ENCODE assay signal across 12 mouse cellular contexts in genomic region chr14:7899986-7900385, GRCm38 (mm10). TPM values are rescaled to one million over a fixed set of nuclear protein-coding genes. Genes with fewer than 3 reads are reported as not detected.
DNase-seq lines count a peak whose midpoint lies in the region; ATAC-seq and TF ChIP-seq lines count a peak whose summit lies in the region.
"Had no signal": no experiment of that assay in that cellular context is flagged by ENCODE, and none has a peak within 500 bp of the region (broad histone marks: within the 10 kb centered on the region; RNA-seq: fewer than 3 reads in every experiment).

No protein-coding gene starts in this region.

- no peak for TF ChIP-seq CTCF in kidney, adult 2 months (conservative IDR thresholded peaks at IDR 0.05; ENCODE audit: insufficient read depth, insufficient read length, low read depth, low read length)

- no peak for TF ChIP-seq POLR2A in kidney, adult 2 months (IDR thresholded peaks at IDR 0.05; ENCODE audit: low read depth, low read length)

- peak; percentile 33; the same call in 1 of the 2 replicates for ATAC-seq in embryonic facial prominence, embryonic 12.5 days (ENCODE audit: insufficient number of reproducible peaks, insufficient read depth, low FRiP score, low TSS enrichment)
- ATAC-seq in embryonic facial prominence, embryonic 15.5 days (ENCODE audit: insufficient number of reproducible peaks, low FRiP score, low TSS enrichment, low read depth) = no peak
- no peak for ATAC-seq in limb, embryonic 12.5 days (ENCODE audit: insufficient number of reproducible peaks, insufficient read depth, low FRiP score, low TSS enrichment, low read depth)
- no peak for ATAC-seq in monocyte, adult 5-6 weeks (replicated peaks; ENCODE audit: insufficient number of reproducible peaks, low FRiP score, low TSS enrichment, poor library complexity, severe bottlenecking)
- ATAC-seq in midbrain, embryonic 11.5 days (ENCODE audit: low FRiP score) = no peak
- ATAC-seq: forebrain, embryonic 15.5 days had no signal

- peak overlapping the region; percentile 13 for H3K27ac ChIP-seq in embryonic facial prominence, embryonic 12.5 days
- no peak overlapping the region for H3K27ac ChIP-seq in embryonic facial prominence, embryonic 10.5 days (replicated peaks)
- H3K27ac ChIP-seq in kidney, adult 2 months (ENCODE audit: insufficient read depth, low read depth, low read length) = peak overlapping the region; percentile 25; the same call in 1 of the 2 replicates
- peak overlapping the region; percentile 72 for H3K27ac ChIP-seq in embryonic facial prominence, embryonic 15.5 days (replicated peaks)
- H3K27ac ChIP-seq in limb, embryonic 12.5 days = peak overlapping the region; percentile 93
- no peak overlapping the region for H3K27ac ChIP-seq in midbrain, embryonic 11.5 days (ENCODE audit: low read depth, low read length)
- H3K27ac ChIP-seq: forebrain, embryonic 15.5 days had no signal

- H3K4me2 ChIP-seq in embryonic facial prominence, embryonic 12.5 days (replicated peaks) = no peak overlapping the region
- H3K4me2 ChIP-seq in embryonic facial prominence, embryonic 15.5 days (replicated peaks) = no peak overlapping the region
- peak overlapping the region; percentile 23 for H3K4me2 ChIP-seq in limb, embryonic 12.5 days
- no peak overlapping the region for H3K4me2 ChIP-seq in midbrain, embryonic 11.5 days
- H3K4me2 ChIP-seq: forebrain, embryonic 15.5 days had no signal

- no peaks in the 10 kb centered on the region for H3K9me3 ChIP-seq in embryonic facial prominence, embryonic 12.5 days
- H3K9me3 ChIP-seq in embryonic facial prominence, embryonic 10.5 days = no peaks in the 10 kb centered on the region
- no peaks in the 10 kb centered on the region for H3K9me3 ChIP-seq in embryonic facial prominence, embryonic 15.5 days (replicated peaks)
- H3K9me3 ChIP-seq in limb, embryonic 12.5 days = no peaks in the 10 kb centered on the region
- no peaks in the 10 kb centered on the region for H3K9me3 ChIP-seq in midbrain, embryonic 11.5 days (ENCODE audit: control insufficient read depth, low read length)
- H3K9me3 ChIP-seq: forebrain, embryonic 15.5 days; megakaryocyte, embryonic 14.5 days had no signal

- no peak overlapping the region for H3K9ac ChIP-seq in embryonic facial prominence, embryonic 12.5 days
- no peak overlapping the region for H3K9ac ChIP-seq in embryonic facial prominence, embryonic 15.5 days
- H3K9ac ChIP-seq in limb, embryonic 12.5 days (replicated peaks) = no peak overlapping the region; the same call in 1 of the 2 replicates
- no peak overlapping the region for H3K9ac ChIP-seq in midbrain, embryonic 11.5 days (ENCODE audit: low read length)
- H3K9ac ChIP-seq: forebrain, embryonic 15.5 days had no signal

- no peak for DNase-seq in embryonic facial prominence, embryonic 10.5 days (ENCODE audit: low spot score)
- no peak for DNase-seq in kidney, adult 2 months
- DNase-seq in kidney, adult 18-20 months = no peak
- DNase-seq in midbrain, embryonic 11.5 days (ENCODE audit: low spot score, missing footprints) = no peak
- DNase-seq: spleen, adult 18-20 months had no signal

- 74% methylated on average over 3 of the region's 3 CpGs for WGBS in embryonic facial prominence, embryonic 12.5 days
- 80% methylated on average over 3 of the region's 3 CpGs for WGBS in embryonic facial prominence, embryonic 10.5 days
- WGBS in kidney, adult 2 months = 31% methylated on average over 3 of the region's 3 CpGs
- 48% methylated on average over 3 of the region's 3 CpGs for WGBS in embryonic facial prominence, embryonic 15.5 days
- 26% methylated on average over 3 of the region's 3 CpGs for WGBS in limb, embryonic 12.5 days
- WGBS in midbrain, embryonic 11.5 days = 82% methylated on average over 3 of the region's 3 CpGs

- H3K36me3 ChIP-seq in embryonic facial prominence, embryonic 12.5 days = peaks cover 55% of the 10 kb centered on the region
- peaks cover 77% of the 10 kb centered on the region for H3K36me3 ChIP-seq in embryonic facial prominence, embryonic 10.5 days (replicated peaks)
- H3K36me3 ChIP-seq in kidney, adult 2 months (ENCODE audit: control insufficient read depth, insufficient read depth, low read length) = no peaks in the 10 kb centered on the region
- peaks cover 47% of the 10 kb centered on the region for H3K36me3 ChIP-seq in embryonic facial prominence, embryonic 15.5 days
- peaks cover 71% of the 10 kb centered on the region for H3K36me3 ChIP-seq in limb, embryonic 12.5 days
- H3K36me3 ChIP-seq in midbrain, embryonic 11.5 days (ENCODE audit: control insufficient read depth, insufficient read depth, low read length) = peaks cover 6% of the 10 kb centered on the region; the same call in 1 of the 2 replicates

- peaks cover 10% of the 10 kb centered on the region; the same call in 1 of the 2 replicates for H3K4me1 ChIP-seq in embryonic facial prominence, embryonic 12.5 days
- 0 out of 2 replicates have a peak, but pooled peaks cover 14% of the 10 kb centered on the region for H3K4me1 ChIP-seq in embryonic facial prominence, embryonic 10.5 days
- peaks cover 18% of the 10 kb centered on the region for H3K4me1 ChIP-seq in kidney, adult 2 months (ENCODE audit: control insufficient read depth, insufficient read depth, low read length)
- H3K4me1 ChIP-seq in embryonic facial prominence, embryonic 15.5 days = peaks cover 34% of the 10 kb centered on the region
- H3K4me1 ChIP-seq in limb, embryonic 12.5 days (replicated peaks) = peaks cover 76% of the 10 kb centered on the region
- no peaks in the 10 kb centered on the region for H3K4me1 ChIP-seq in midbrain, embryonic 11.5 days (ENCODE audit: control insufficient read depth, insufficient read depth, low read length)
- H3K4me1 ChIP-seq: megakaryocyte, embryonic 14.5 days had no signal

- H3K4me3 ChIP-seq in embryonic facial prominence, embryonic 12.5 days = no peak overlapping the region
- H3K4me3 ChIP-seq in embryonic facial prominence, embryonic 10.5 days = no peak overlapping the region
- no peak overlapping the region for H3K4me3 ChIP-seq in kidney, adult 2 months (ENCODE audit: insufficient read depth, low read depth, low read length)
- H3K4me3 ChIP-seq in embryonic facial prominence, embryonic 15.5 days (replicated peaks) = no peak overlapping the region
- no peak overlapping the region for H3K4me3 ChIP-seq in limb, embryonic 12.5 days (replicated peaks)
- no peak overlapping the region for H3K4me3 ChIP-seq in midbrain, embryonic 11.5 days (ENCODE audit: low read depth, low read length)
- H3K4me3 ChIP-seq: forebrain, embryonic 15.5 days; megakaryocyte, embryonic 14.5 days had no signal

- H3K27me3 ChIP-seq in embryonic facial prominence, embryonic 12.5 days = no peaks in the 10 kb centered on the region
- H3K27me3 ChIP-seq in embryonic facial prominence, embryonic 10.5 days (replicated peaks; ENCODE audit: low read depth, poor library complexity, severe bottlenecking) = no peaks in the 10 kb centered on the region
- no peaks in the 10 kb centered on the region for H3K27me3 ChIP-seq in kidney, adult 2 months (replicated peaks; ENCODE audit: control insufficient read depth, insufficient read depth, low read length)
- no peaks in the 10 kb centered on the region for H3K27me3 ChIP-seq in embryonic facial prominence, embryonic 15.5 days
- H3K27me3 ChIP-seq in limb, embryonic 12.5 days = no peaks in the 10 kb centered on the region
- no peaks in the 10 kb centered on the region for H3K27me3 ChIP-seq in midbrain, embryonic 11.5 days (ENCODE audit: control insufficient read depth, insufficient read depth, low read length)
- H3K27me3 ChIP-seq: forebrain, embryonic 15.5 days had no signal

RNA-seq across cellular contexts. Expression of gene Gm45521, which starts 57.1 kb away (rescaled TPM):
- not detected in 2 replicates for polyA plus RNA-seq in embryonic facial prominence, embryonic 12.5 days (2016; fragmentation: Nextera tagmentation; extraction: Ambion mirVana)
- 0.48 TPM in 1 of 2 replicates, not detected in the other for polyA plus RNA-seq in embryonic facial prominence, embryonic 10.5 days (2016; fragmentation: Nextera tagmentation; extraction: Ambion mirVana)
- not detected in 2 replicates for polyA plus RNA-seq in kidney, adult 2 months (2012; rRNA removed)
- polyA plus RNA-seq in embryonic facial prominence, embryonic 15.5 days (2015; fragmentation: Nextera tagmentation; extraction: Ambion mirVana) = not detected in 2 replicates
- polyA plus RNA-seq in limb, embryonic 12.5 days (2016; fragmentation: Nextera tagmentation; extraction: Ambion mirVana) = not detected in 2 replicates
- total RNA-seq in monocyte, adult 5-6 weeks (2017) = not detected in 3 replicates
- polyA plus RNA-seq in midbrain, embryonic 11.5 days (2014; fragmentation: Nextera tagmentation; extraction: Ambion mirVana) = 0.36 TPM in 1 of 2 replicates, not detected in the other
- total RNA-seq: left cerebral cortex, postnatal 25 days had no signal
- polyA plus RNA-seq: forebrain, embryonic 15.5 days had no signal

Comparison
In these comparisons a context has a peak if more than half of its experiments do, and no peak if none do; other contexts are left out.
1. H3K27ac ChIP-seq: peak in embryonic facial prominence, embryonic 12.5 days (single experiment), kidney, adult 2 months (single experiment), embryonic facial prominence, embryonic 15.5 days (single experiment) and limb, embryonic 12.5 days (single experiment); none in embryonic facial prominence, embryonic 10.5 days (single experiment) and midbrain, embryonic 11.5 days (single experiment).